Mouse (Mus musculus) testis, adult 2 months (tissue): ENCODE data around the gene Arhgap8. TPM values are rescaled to one million over a fixed set of nuclear protein-coding genes. Genes with fewer than 3 reads are reported as not detected.

ENCODE experiments used
- H3K27ac ChIP-seq: fragments of 200-500 bp; 2 replicates; pipeline ENCODE4 v1.5.1; 2012; ENCODE audit warnings: low read depth, low read length; ENCODE audit not compliant: control insufficient read depth, insufficient read depth
- H3K27me3 ChIP-seq: fragments of 200-500 bp; 2 replicates; pipeline ENCODE4 v1.6.1; 2012; ENCODE audit warnings: mild to moderate bottlenecking, low read length, moderate library complexity; ENCODE audit not compliant: control insufficient read depth, insufficient read depth
- H3K36me3 ChIP-seq: fragments of 200-500 bp; 2 replicates; pipeline ENCODE4 v1.6.1; 2012; ENCODE audit warnings: mild to moderate bottlenecking, low read length; ENCODE audit not compliant: control insufficient read depth, insufficient read depth
- H3K4me1 ChIP-seq: fragments of 200-500 bp; 2 replicates; pipeline ENCODE4 v1.6.1; 2012; ENCODE audit warnings: low read length; ENCODE audit not compliant: control insufficient read depth, insufficient read depth
- H3K4me3 ChIP-seq: fragments of 200-500 bp; 2 replicates; pipeline ENCODE4 v1.5.1; 2012; ENCODE audit warnings: low read depth, mild to moderate bottlenecking, low read length, moderate library complexity, mixed read lengths; ENCODE audit not compliant: control insufficient read depth
- CTCF ChIP-seq: fragments of 200-500 bp; IDR thresholded peaks from 2 replicates; pipeline ENCODE4 v1.5.1; 2012; ENCODE audit warnings: low read depth, mild to moderate bottlenecking, inconsistent platforms, low read length, moderate library complexity; ENCODE audit not compliant: control insufficient read depth, insufficient read depth, insufficient replicate concordance
- POLR2A ChIP-seq: fragments of 200-500 bp; IDR thresholded peaks from 2 replicates; pipeline ENCODE4 v1.6.1; 2012; ENCODE audit warnings: low read depth, mild to moderate bottlenecking, inconsistent platforms, low read length, moderate library complexity; ENCODE audit not compliant: control insufficient read depth
- polyA plus RNA-seq: library from polyadenylated mRNA; depleted of rRNA; stranded (reverse); fragments of >200 nt; gene quantifications from 2 replicates; pipeline ENCODE4 v1.2.3, GENCODE M21; 2012; rRNA removed

Arhgap8 gene
- polyA plus RNA-seq, 1 experiment, result 3.1 TPM

GRCm38 (mm10) chr15:84803685-84804084 is 83.8 kb downstream of the Arhgap8 start:
- H3K36me3 ChIP-seq, result no peaks in the 10 kb centered on the region
- H3K4me1 ChIP-seq, result no peaks in the 10 kb centered on the region
- TF ChIP-seq POLR2A (no peak), CTCF (peak; percentile 72; the same call in 1 of the 2 replicates)
- H3K4me3 ChIP-seq, result no peak overlapping the region
- no peak overlapping the region for H3K27ac ChIP-seq
- no peaks in the 10 kb centered on the region for H3K27me3 ChIP-seq

GRCm38 (mm10) chr15:84809275-84809952 is 89.6 kb downstream of the Arhgap8 start:
- H3K4me1 ChIP-seq, result no peaks in the 10 kb centered on the region
- H3K27ac ChIP-seq, result no peak overlapping the region
- H3K27me3 ChIP-seq, result no peaks in the 10 kb centered on the region
- H3K4me3 ChIP-seq, result no peak overlapping the region
- TF ChIP-seq POLR2A (no peak), CTCF (no peak)
- H3K36me3 ChIP-seq, result no peaks in the 10 kb centered on the region

GRCm38 (mm10) chr15:84811126-84811525 is 91.3 kb downstream of the Arhgap8 start:
- no peak for TF ChIP-seq POLR2A
- H3K4me3 ChIP-seq, result no peak overlapping the region
- H3K27ac ChIP-seq, result no peak overlapping the region
- H3K4me1 ChIP-seq, result no peaks in the 10 kb centered on the region
- H3K36me3 ChIP-seq, result no peaks in the 10 kb centered on the region
- no peaks in the 10 kb centered on the region for H3K27me3 ChIP-seq

GRCm38 (mm10) chr15:84812831-84813357 is 93.0 kb downstream of the Arhgap8 start:
- Histone ChIP-seq H3K27me3 (no peaks in the 10 kb centered on the region), H3K36me3 (no peaks in the 10 kb centered on the region), H3K27ac (no peak overlapping the region), H3K4me1 (no peaks in the 10 kb centered on the region), H3K4me3 (no peak overlapping the region)
- no peak for TF ChIP-seq CTCF
- TF ChIP-seq POLR2A, result no peak

- H3K27ac ChIP-seq, result no peak overlapping the region
- H3K4me1 ChIP-seq, result no peaks in the 10 kb centered on the region
- TF ChIP-seq CTCF (no peak), POLR2A (no peak)
- no peaks in the 10 kb centered on the region for H3K27me3 ChIP-seq
- H3K4me3 ChIP-seq, result no peak overlapping the region
- no peaks in the 10 kb centered on the region for H3K36me3 ChIP-seq
Observed at GRCm38 (mm10) chr15:84815171-84815570, 95.3 kb downstream of the Arhgap8 start.

GRCm38 (mm10) chr15:84817589-84817988 is 97.7 kb downstream of the Arhgap8 start:
- H3K27ac ChIP-seq, result no peak overlapping the region
- TF ChIP-seq CTCF (no peak), POLR2A (no peak)
- no peaks in the 10 kb centered on the region for H3K4me1 ChIP-seq
- no peak overlapping the region for H3K4me3 ChIP-seq
- no peaks in the 10 kb centered on the region for H3K27me3 ChIP-seq
- no peaks in the 10 kb centered on the region for H3K36me3 ChIP-seq

- H3K27ac ChIP-seq, result no peak overlapping the region
- TF ChIP-seq CTCF (no peak), POLR2A (no peak)
- no peaks in the 10 kb centered on the region for H3K4me1 ChIP-seq
- no peak overlapping the region for H3K4me3 ChIP-seq
- H3K27me3 ChIP-seq, result no peaks in the 10 kb centered on the region
- no peaks in the 10 kb centered on the region for H3K36me3 ChIP-seq
Observed at GRCm38 (mm10) chr15:84818284-84818683, 98.4 kb downstream of the Arhgap8 start.

- TF ChIP-seq POLR2A (no peak), CTCF (no peak)
- Histone ChIP-seq H3K4me3 (no peak overlapping the region), H3K27me3 (no peaks in the 10 kb centered on the region), H3K36me3 (no peaks in the 10 kb centered on the region), H3K27ac (no peak overlapping the region), H3K4me1 (no peaks in the 10 kb centered on the region)
Observed at GRCm38 (mm10) chr15:84820811-84821210, 101.0 kb downstream of the Arhgap8 start.

Other genes starting within 250 kb of the Arhgap8 start
- 32.1 and 34.3 TPM in 2 replicates for gene Rtl6, start 162.2 kb upstream of the Arhgap8 start, polyA plus RNA-seq
- 13.0 and 13.4 TPM in 2 replicates for gene Prr5, start 50.4 kb upstream of the Arhgap8 start, polyA plus RNA-seq
- 4.4 and 5.6 TPM in 2 replicates for gene Phf21b, start 136.0 kb downstream of the Arhgap8 start, polyA plus RNA-seq
- gene Gm29666, start 200.0 kb downstream of the Arhgap8 start, polyA plus RNA-seq, result 0.96 and 1.0 TPM in 2 replicates
- gene Nup50, start 203.4 kb downstream of the Arhgap8 start, polyA plus RNA-seq, result 27.3 and 28.1 TPM in 2 replicates